Mouse (Mus musculus): ENCODE measurements at regions not wholly inside any gene's neighbourhood (a gene's known extent, or its start where the extent isn't known, plus 50 kb on each side); places are given as distances from the start of the nearest gene placed in this dataset.

GRCm38 (mm10) chr15:42231692-42232091, 2097.5 kb downstream of the 9330182O14Rik start:
- no peaks in the 10 kb centered on the region for H3K9me3 ChIP-seq (replicated peaks; ENCODE audit: control insufficient read depth, low read length, poor library complexity, severe bottlenecking)
- no peaks in the 10 kb centered on the region for H3K36me3 ChIP-seq (ENCODE audit: control insufficient read depth, insufficient read depth, low read length)
- H3K4me1 ChIP-seq (ENCODE audit: control insufficient read depth, insufficient read depth, low read length): no peaks in the 10 kb centered on the region
- ATAC-seq: no peak
- no peak overlapping the region for H3K4me2 ChIP-seq (ENCODE audit: low read length)
- no peak overlapping the region for H3K27ac ChIP-seq (ENCODE audit: low read length)
- no peak overlapping the region for H3K4me3 ChIP-seq (ENCODE audit: low read depth, low read length)
- H3K9ac ChIP-seq (ENCODE audit: low read depth, low read length): no peak overlapping the region
- 84% methylated on average over 3 of the region's 3 CpGs for WGBS
- no peaks in the 10 kb centered on the region for H3K27me3 ChIP-seq (ENCODE audit: control insufficient read depth, insufficient read depth, low read depth, low read length)

- Histone ChIP-seq H3K27me3 (ENCODE audit: control insufficient read depth, insufficient read depth, low read depth, low read length) (no peaks in the 10 kb centered on the region), H3K4me3 (ENCODE audit: low read depth, low read length) (no peak overlapping the region), H3K4me2 (ENCODE audit: low read length) (no peak overlapping the region), H3K9ac (ENCODE audit: low read depth, low read length) (no peak overlapping the region), H3K4me1 (ENCODE audit: control insufficient read depth, insufficient read depth, low read length) (no peaks in the 10 kb centered on the region), H3K9me3 (replicated peaks; ENCODE audit: control insufficient read depth, low read length, poor library complexity, severe bottlenecking) (no peaks in the 10 kb centered on the region), H3K27ac (ENCODE audit: low read length) (no peak overlapping the region), H3K36me3 (ENCODE audit: control insufficient read depth, insufficient read depth, low read length) (no peaks in the 10 kb centered on the region)
- WGBS: 94% methylated on average over 1 of the region's 1 CpGs
- ATAC-seq: no peak
These were observed 2112.6 kb downstream of the 9330182O14Rik start for GRCm38 (mm10) chr15:42246812-42247211.

GRCm38 (mm10) chr15:42252730-42253330, 2118.7 kb downstream of the 9330182O14Rik start:
- H3K27me3 ChIP-seq (ENCODE audit: control insufficient read depth, insufficient read depth, low read depth, low read length): no peaks in the 10 kb centered on the region
- no peak overlapping the region for H3K27ac ChIP-seq (ENCODE audit: low read length)
- no peaks in the 10 kb centered on the region for H3K4me1 ChIP-seq (ENCODE audit: control insufficient read depth, insufficient read depth, low read length)
- H3K4me3 ChIP-seq (ENCODE audit: low read depth, low read length): no peak overlapping the region
- H3K4me2 ChIP-seq (ENCODE audit: low read length): no peak overlapping the region
- no peak for ATAC-seq
- H3K9ac ChIP-seq (ENCODE audit: low read depth, low read length): no peak overlapping the region
- no peaks in the 10 kb centered on the region for H3K36me3 ChIP-seq (ENCODE audit: control insufficient read depth, insufficient read depth, low read length)
- H3K9me3 ChIP-seq (replicated peaks; ENCODE audit: control insufficient read depth, low read length, poor library complexity, severe bottlenecking): no peaks in the 10 kb centered on the region
- WGBS: 85% methylated on average over 2 of the region's 2 CpGs

GRCm38 (mm10) chr15:42256343-42256742, 2122.2 kb downstream of the 9330182O14Rik start:
- H3K9me3 ChIP-seq (replicated peaks; ENCODE audit: control insufficient read depth, low read length, poor library complexity, severe bottlenecking): no peaks in the 10 kb centered on the region
- H3K9ac ChIP-seq (ENCODE audit: low read depth, low read length): no peak overlapping the region
- H3K4me3 ChIP-seq (ENCODE audit: low read depth, low read length): no peak overlapping the region
- H3K36me3 ChIP-seq (ENCODE audit: control insufficient read depth, insufficient read depth, low read length): no peaks in the 10 kb centered on the region
- H3K4me1 ChIP-seq (ENCODE audit: control insufficient read depth, insufficient read depth, low read length): no peaks in the 10 kb centered on the region
- H3K27ac ChIP-seq (ENCODE audit: low read length): no peak overlapping the region
- 81% methylated on average over 2 of the region's 2 CpGs for WGBS
- H3K4me2 ChIP-seq (ENCODE audit: low read length): no peak overlapping the region
- ATAC-seq: no peak
- no peaks in the 10 kb centered on the region for H3K27me3 ChIP-seq (ENCODE audit: control insufficient read depth, insufficient read depth, low read depth, low read length)

- Histone ChIP-seq H3K4me1 (ENCODE audit: control insufficient read depth, insufficient read depth, low read length) (no peaks in the 10 kb centered on the region), H3K4me2 (ENCODE audit: low read length) (no peak overlapping the region), H3K9ac (ENCODE audit: low read depth, low read length) (no peak overlapping the region), H3K27me3 (ENCODE audit: control insufficient read depth, insufficient read depth, low read depth, low read length) (no peaks in the 10 kb centered on the region), H3K36me3 (ENCODE audit: control insufficient read depth, insufficient read depth, low read length) (no peaks in the 10 kb centered on the region), H3K4me3 (ENCODE audit: low read depth, low read length) (no peak overlapping the region), H3K9me3 (replicated peaks; ENCODE audit: control insufficient read depth, low read length, poor library complexity, severe bottlenecking) (no peaks in the 10 kb centered on the region), H3K27ac (ENCODE audit: low read length) (no peak overlapping the region)
- 68% methylated on average over 1 of the region's 1 CpGs for WGBS
- ATAC-seq: no peak
These were observed 2141.0 kb downstream of the 9330182O14Rik start for GRCm38 (mm10) chr15:42275117-42275516.

- H3K9me3 ChIP-seq (replicated peaks; ENCODE audit: control insufficient read depth, low read length, poor library complexity, severe bottlenecking): no peaks in the 10 kb centered on the region
- no peak overlapping the region for H3K27ac ChIP-seq (ENCODE audit: low read length)
- no peak overlapping the region for H3K4me2 ChIP-seq (ENCODE audit: low read length)
- no peak for ATAC-seq
- 81% methylated on average over 2 of the region's 2 CpGs for WGBS
- H3K36me3 ChIP-seq (ENCODE audit: control insufficient read depth, insufficient read depth, low read length): no peaks in the 10 kb centered on the region
- H3K27me3 ChIP-seq (ENCODE audit: control insufficient read depth, insufficient read depth, low read depth, low read length): no peaks in the 10 kb centered on the region
- no peak overlapping the region for H3K9ac ChIP-seq (ENCODE audit: low read depth, low read length)
- no peak overlapping the region for H3K4me3 ChIP-seq (ENCODE audit: low read depth, low read length)
- H3K4me1 ChIP-seq (ENCODE audit: control insufficient read depth, insufficient read depth, low read length): no peaks in the 10 kb centered on the region
These were observed 2143.1 kb downstream of the 9330182O14Rik start for GRCm38 (mm10) chr15:42277247-42277646.

GRCm38 (mm10) chr15:42280810-42281209, 2146.6 kb downstream of the 9330182O14Rik start:
- WGBS: 97% methylated on average over 3 of the region's 3 CpGs
- ATAC-seq: no peak
- H3K9ac ChIP-seq (ENCODE audit: low read depth, low read length): no peak overlapping the region

GRCm38 (mm10) chr15:42296406-42296805, 2162.2 kb downstream of the 9330182O14Rik start:
- Histone ChIP-seq H3K27ac (ENCODE audit: low read length) (no peak overlapping the region), H3K36me3 (ENCODE audit: control insufficient read depth, insufficient read depth, low read length) (no peaks in the 10 kb centered on the region), H3K27me3 (ENCODE audit: control insufficient read depth, insufficient read depth, low read depth, low read length) (no peaks in the 10 kb centered on the region), H3K4me1 (ENCODE audit: control insufficient read depth, insufficient read depth, low read length) (no peaks in the 10 kb centered on the region), H3K9me3 (replicated peaks; ENCODE audit: control insufficient read depth, low read length, poor library complexity, severe bottlenecking) (no peaks in the 10 kb centered on the region), H3K4me3 (ENCODE audit: low read depth, low read length) (no peak overlapping the region), H3K9ac (ENCODE audit: low read depth, low read length) (no peak overlapping the region), H3K4me2 (ENCODE audit: low read length) (no peak overlapping the region)
- WGBS: 74% methylated on average over 4 of the region's 4 CpGs
- ATAC-seq: no peak

More at GRCm38 (mm10) chr15:42280810-42281209, 2146.6 kb downstream of the 9330182O14Rik start:
- no peak overlapping the region for H3K27ac ChIP-seq (ENCODE audit: low read length)
- no peak overlapping the region for H3K4me2 ChIP-seq (ENCODE audit: low read length)
- H3K4me3 ChIP-seq (ENCODE audit: low read depth, low read length): no peak overlapping the region
- H3K4me1 ChIP-seq (ENCODE audit: control insufficient read depth, insufficient read depth, low read length): no peaks in the 10 kb centered on the region
- H3K9me3 ChIP-seq (replicated peaks; ENCODE audit: control insufficient read depth, low read length, poor library complexity, severe bottlenecking): no peaks in the 10 kb centered on the region
- no peaks in the 10 kb centered on the region for H3K27me3 ChIP-seq (ENCODE audit: control insufficient read depth, insufficient read depth, low read depth, low read length)
- H3K36me3 ChIP-seq (ENCODE audit: control insufficient read depth, insufficient read depth, low read length): no peaks in the 10 kb centered on the region

- no peaks in the 10 kb centered on the region for H3K9me3 ChIP-seq (replicated peaks; ENCODE audit: control insufficient read depth, low read length, poor library complexity, severe bottlenecking)
- no peaks in the 10 kb centered on the region for H3K4me1 ChIP-seq (ENCODE audit: control insufficient read depth, insufficient read depth, low read length)
- H3K4me3 ChIP-seq (ENCODE audit: low read depth, low read length): no peak overlapping the region
- no peaks in the 10 kb centered on the region for H3K27me3 ChIP-seq (ENCODE audit: control insufficient read depth, insufficient read depth, low read depth, low read length)
- no peak for ATAC-seq
- no peak overlapping the region for H3K27ac ChIP-seq (ENCODE audit: low read length)
- no peaks in the 10 kb centered on the region for H3K36me3 ChIP-seq (ENCODE audit: control insufficient read depth, insufficient read depth, low read length)
- H3K4me2 ChIP-seq (ENCODE audit: low read length): no peak overlapping the region
- H3K9ac ChIP-seq (ENCODE audit: low read depth, low read length): no peak overlapping the region
These were observed 2163.3 kb downstream of the 9330182O14Rik start for GRCm38 (mm10) chr15:42297430-42297829.
